Mouse (Mus musculus): ENCODE measurements around the gene Slc25a53. TPM values are rescaled to one million over a fixed set of nuclear protein-coding genes. Genes with fewer than 3 reads are reported as not detected.

The Slc25a53 gene
- 2.6 and 3.9 TPM in 2 replicates for polyA plus RNA-seq (2012; rRNA removed; ENCODE audit: low replicate concordance)

GRCm38 (mm10) chrX:137038000-137038483, at the start of gene Slc25a53:
Gene Slc25a53 (minus strand): TSS chrX:137038302.

GRCm38 (mm10) chrX:137049425-137050225, 11.5 kb upstream of the Slc25a53 start, which contains the start of gene Fam199x:
Gene Fam199x (plus strand): TSS chrX:137049594.

GRCm38 (mm10) chrX:136992978-136993547, 45.0 kb downstream of the Slc25a53 start, which contains the start of gene Zcchc18:
Gene Zcchc18 (plus strand): TSS chrX:136993155.

GRCm38 (mm10) chrX:136976424-136977084, 61.5 kb downstream of the Slc25a53 start, which contains the start of the genes Tmsb15l and Tmsb15b1:
Gene Tmsb15l (minus strand): TSS chrX:136976869.
Gene Tmsb15b1 (minus strand): TSS chrX:136976874.

GRCm38 (mm10) chrX:136975397-136975796, 62.7 kb downstream of the Slc25a53 start, which contains the start of gene Tmsb15b2:
Gene Tmsb15b2 (minus strand): TSS chrX:136975497.

Other genes with a start within 250 kb of the Slc25a53 start
- 3.9 and 6.1 TPM in 2 replicates for gene Plp1, start 215.6 kb downstream of the Slc25a53 start, polyA plus RNA-seq (2012; rRNA removed; ENCODE audit: low replicate concordance)
- gene Rab9b, start 169.5 kb downstream of the Slc25a53 start, polyA plus RNA-seq (2012; rRNA removed; ENCODE audit: low replicate concordance) = 0.03 TPM in 1 of 2 replicates, not detected in the other
- not detected in 2 replicates for gene H2bfm, start 111.0 kb downstream of the Slc25a53 start, polyA plus RNA-seq (2012; rRNA removed; ENCODE audit: low replicate concordance)
- gene Tmsb15b2, start 62.8 kb downstream of the Slc25a53 start, polyA plus RNA-seq (2012; rRNA removed; ENCODE audit: low replicate concordance) = not detected in 2 replicates
- 0.23 and 0.62 TPM in 2 replicates for gene Tmsb15l, start 61.4 kb downstream of the Slc25a53 start, polyA plus RNA-seq (2012; rRNA removed; ENCODE audit: low replicate concordance)
- gene Tmsb15b1, start 61.4 kb downstream of the Slc25a53 start, polyA plus RNA-seq (2012; rRNA removed; ENCODE audit: low replicate concordance) = 2.5 TPM in 1 of 2 replicates, not detected in the other
- gene Zcchc18, start 45.1 kb downstream of the Slc25a53 start, polyA plus RNA-seq (2012; rRNA removed; ENCODE audit: low replicate concordance) = 0.20 and 1.5 TPM in 2 replicates
- 0.56 and 1.2 TPM in 2 replicates for gene Fam199x, start 11.3 kb upstream of the Slc25a53 start, polyA plus RNA-seq (2012; rRNA removed; ENCODE audit: low replicate concordance)
- not detected in 2 replicates for gene Esx1, start 83.8 kb upstream of the Slc25a53 start, polyA plus RNA-seq (2012; rRNA removed; ENCODE audit: low replicate concordance)

Measured in subcutaneous adipose tissue, adult 2 months (tissue).